Mouse (Mus musculus) midbrain, embryonic 12.5 days (tissue): ENCODE measurements at regions not wholly inside any gene's neighbourhood (a gene's known extent, or its start where the extent isn't known, plus 50 kb on each side); places are given as distances from the start of the nearest gene placed in this dataset.

ENCODE experiments used
- ATAC-seq: fragments of 200-750 bp; cut with Nextera tagmentation; 2 replicates; pipeline ENCODE4 v1.8.0; 2017; ENCODE audit warnings: low read depth, moderate TSS enrichment, moderate library complexity; ENCODE audit not compliant: low FRiP score
- H3K27ac ChIP-seq: fragments of 300-500 bp; sonication (generic); replicated peaks from 2 replicates; pipeline ENCODE4 v1.5.1; 2016; ENCODE audit warnings: mild to moderate bottlenecking
- H3K27me3 ChIP-seq: fragments of 300-500 bp; sonication (generic); 2 replicates; pipeline ENCODE4 v1.6.1; 2016; ENCODE audit warnings: mild to moderate bottlenecking
- H3K36me3 ChIP-seq: fragments of 300-500 bp; sonication (generic); 2 replicates; pipeline ENCODE4 v1.6.1; 2016
- H3K4me1 ChIP-seq: fragments of 300-500 bp; sonication (generic); 2 replicates; pipeline ENCODE4 v1.6.1; 2016
- H3K4me2 ChIP-seq: fragments of 300-500 bp; sonication (generic); replicated peaks from 2 replicates; pipeline ENCODE4 v1.6.1; 2016; ENCODE audit warnings: mild to moderate bottlenecking, moderate library complexity
- H3K4me3 ChIP-seq: fragments of 300-500 bp; sonication (generic); 2 replicates; pipeline ENCODE4 v1.5.1; 2016; ENCODE audit warnings: mild to moderate bottlenecking
- H3K9ac ChIP-seq: fragments of 300-500 bp; sonication (generic); replicated peaks from 2 replicates; pipeline ENCODE4 v1.6.1; 2016; ENCODE audit warnings: mild to moderate bottlenecking, moderate library complexity
- H3K9me3 ChIP-seq: fragments of 300-500 bp; sonication (generic); 2 replicates; pipeline ENCODE4 v1.6.1; 2016; ENCODE audit warnings: mild to moderate bottlenecking
- WGBS: fragments of 180-500 bp; shearing (Covaris S2); methylation state at CpG from one replicate; pipeline ENCODE4 v1.1.7; 2016; 5-methylcytosine and 5-hydroxymethylcytosine counted together

- H3K27ac ChIP-seq, result no peak overlapping the region
- H3K4me3 ChIP-seq, result no peak overlapping the region
- H3K4me1 ChIP-seq, result peaks cover 12% of the 10 kb centered on the region
- no peak overlapping the region for H3K4me2 ChIP-seq
- no peaks in the 10 kb centered on the region for H3K9me3 ChIP-seq
- 64% methylated on average over 6 of the region's 6 CpGs for WGBS
- no peak overlapping the region for H3K9ac ChIP-seq
- H3K27me3 ChIP-seq, result peaks cover 18% of the 10 kb centered on the region
- no peak for ATAC-seq
- H3K36me3 ChIP-seq, result no peaks in the 10 kb centered on the region
Measured at GRCm38 (mm10) chr9:60999001-60999529, 204.7 kb downstream of the Uaca start.

GRCm38 (mm10) chr9:61000232-61000631, 205.9 kb downstream of the Uaca start:
- H3K4me2 ChIP-seq, result no peak overlapping the region
- no peaks in the 10 kb centered on the region for H3K9me3 ChIP-seq
- H3K36me3 ChIP-seq, result no peaks in the 10 kb centered on the region
- ATAC-seq, result no peak
- H3K27me3 ChIP-seq, result peaks cover 18% of the 10 kb centered on the region
- H3K4me3 ChIP-seq, result no peak overlapping the region
- H3K9ac ChIP-seq, result no peak overlapping the region
- no peak overlapping the region for H3K27ac ChIP-seq
- peaks cover 12% of the 10 kb centered on the region for H3K4me1 ChIP-seq
- 82% methylated on average over 11 of the region's 11 CpGs for WGBS

- 87% methylated on average over 5 of the region's 5 CpGs for WGBS
- Histone ChIP-seq H3K27ac (no peak overlapping the region), H3K36me3 (no peaks in the 10 kb centered on the region), H3K4me2 (no peak overlapping the region), H3K9ac (no peak overlapping the region), H3K4me3 (no peak overlapping the region), H3K27me3 (peaks cover 18% of the 10 kb centered on the region), H3K9me3 (no peaks in the 10 kb centered on the region), H3K4me1 (peaks cover 12% of the 10 kb centered on the region)
- ATAC-seq, result no peak
Measured at GRCm38 (mm10) chr9:61002572-61002971, 208.2 kb downstream of the Uaca start.

- H3K27ac ChIP-seq, result no peak overlapping the region
- H3K27me3 ChIP-seq, result peaks cover 4% of the 10 kb centered on the region; the same call in 1 of the 2 replicates
- no peak for ATAC-seq
- no peak overlapping the region for H3K9ac ChIP-seq
- 81% methylated on average over 1 of the region's 1 CpGs for WGBS
- H3K4me2 ChIP-seq, result no peak overlapping the region
- no peaks in the 10 kb centered on the region for H3K36me3 ChIP-seq
- no peak overlapping the region for H3K4me3 ChIP-seq
- H3K4me1 ChIP-seq, result no peaks in the 10 kb centered on the region
- H3K9me3 ChIP-seq, result 0 out of 2 replicates have a peak, but pooled peaks cover 5% of the 10 kb centered on the region
Measured at GRCm38 (mm10) chr9:61008446-61008845, 214.1 kb downstream of the Uaca start.

- Histone ChIP-seq H3K27me3 (peaks cover 27% of the 10 kb centered on the region), H3K4me1 (peaks cover 11% of the 10 kb centered on the region)
- no peak for ATAC-seq
Measured at GRCm38 (mm10) chr9:61011066-61011465, 216.7 kb downstream of the Uaca start.

GRCm38 (mm10) chr9:61012771-61013540, 218.6 kb downstream of the Uaca start:
- H3K9ac ChIP-seq, result no peak overlapping the region
- H3K27ac ChIP-seq, result no peak overlapping the region
- peaks cover 19% of the 10 kb centered on the region for H3K4me1 ChIP-seq
- peaks cover 33% of the 10 kb centered on the region for H3K27me3 ChIP-seq
- H3K4me3 ChIP-seq, result no peak overlapping the region
- 70% methylated on average over 19 of the region's 19 CpGs for WGBS
- no peak for ATAC-seq
- H3K36me3 ChIP-seq, result no peaks in the 10 kb centered on the region
- 0 out of 2 replicates have a peak, but pooled peaks cover 5% of the 10 kb centered on the region for H3K9me3 ChIP-seq
- no peak overlapping the region for H3K4me2 ChIP-seq

More at GRCm38 (mm10) chr9:61011066-61011465, 216.7 kb downstream of the Uaca start:
- Histone ChIP-seq H3K27ac (no peak overlapping the region), H3K9ac (no peak overlapping the region), H3K4me2 (no peak overlapping the region), H3K9me3 (0 out of 2 replicates have a peak, but pooled peaks cover 5% of the 10 kb centered on the region), H3K4me3 (no peak overlapping the region), H3K36me3 (no peaks in the 10 kb centered on the region)

GRCm38 (mm10) chr9:61014151-61014550, 219.8 kb downstream of the Uaca start:
- no peak overlapping the region for H3K27ac ChIP-seq
- H3K4me2 ChIP-seq, result no peak overlapping the region
- no peak overlapping the region for H3K9ac ChIP-seq
- 39% methylated on average over 8 of the region's 8 CpGs for WGBS
- peaks cover 19% of the 10 kb centered on the region for H3K4me1 ChIP-seq
- ATAC-seq, result no peak
- H3K36me3 ChIP-seq, result no peaks in the 10 kb centered on the region
- H3K4me3 ChIP-seq, result no peak overlapping the region
- H3K9me3 ChIP-seq, result 0 out of 2 replicates have a peak, but pooled peaks cover 5% of the 10 kb centered on the region
- peaks cover 45% of the 10 kb centered on the region for H3K27me3 ChIP-seq

GRCm38 (mm10) chr9:61015374-61015890, 221.1 kb downstream of the Uaca start:
- Histone ChIP-seq H3K4me2 (no peak overlapping the region), H3K27me3 (peaks cover 45% of the 10 kb centered on the region), H3K9ac (no peak overlapping the region), H3K27ac (no peak overlapping the region), H3K4me3 (no peak overlapping the region), H3K36me3 (no peaks in the 10 kb centered on the region), H3K4me1 (peaks cover 19% of the 10 kb centered on the region), H3K9me3 (0 out of 2 replicates have a peak, but pooled peaks cover 5% of the 10 kb centered on the region)
- ATAC-seq, result no peak
- WGBS, result 20% methylated on average over 15 of the region's 15 CpGs

- no peak overlapping the region for H3K9ac ChIP-seq
Measured at GRCm38 (mm10) chr9:61016673-61017072, 222.3 kb downstream of the Uaca start.

GRCm38 (mm10) chr9:61019938-61020337, 225.6 kb downstream of the Uaca start:
- peaks cover 30% of the 10 kb centered on the region for H3K27me3 ChIP-seq
- no peak overlapping the region for H3K4me3 ChIP-seq
- no peak overlapping the region for H3K4me2 ChIP-seq
- no peak overlapping the region for H3K27ac ChIP-seq
- H3K4me1 ChIP-seq, result peaks cover 18% of the 10 kb centered on the region
- no peak overlapping the region for H3K9ac ChIP-seq
- H3K9me3 ChIP-seq, result no peaks in the 10 kb centered on the region
- 66% methylated on average over 4 of the region's 4 CpGs for WGBS
- no peaks in the 10 kb centered on the region for H3K36me3 ChIP-seq
- no peak for ATAC-seq

More at GRCm38 (mm10) chr9:61016673-61017072, 222.3 kb downstream of the Uaca start:
- no peaks in the 10 kb centered on the region for H3K36me3 ChIP-seq
- no peak overlapping the region for H3K4me2 ChIP-seq
- no peak overlapping the region for H3K4me3 ChIP-seq
- H3K4me1 ChIP-seq, result peaks cover 19% of the 10 kb centered on the region
- 0 out of 2 replicates have a peak, but pooled peaks cover 5% of the 10 kb centered on the region for H3K9me3 ChIP-seq
- 51% methylated on average over 10 of the region's 10 CpGs for WGBS
- H3K27ac ChIP-seq, result no peak overlapping the region
- H3K27me3 ChIP-seq, result peaks cover 45% of the 10 kb centered on the region
- no peak for ATAC-seq

GRCm38 (mm10) chr9:61021810-61022209, 227.5 kb downstream of the Uaca start:
- peaks cover 4% of the 10 kb centered on the region; the same call in 1 of the 2 replicates for H3K4me1 ChIP-seq
- 89% methylated on average over 5 of the region's 5 CpGs for WGBS
- H3K9me3 ChIP-seq, result no peaks in the 10 kb centered on the region
- no peak overlapping the region for H3K4me3 ChIP-seq
- peaks cover 20% of the 10 kb centered on the region for H3K27me3 ChIP-seq
- H3K27ac ChIP-seq, result no peak overlapping the region
- no peak for ATAC-seq
- H3K4me2 ChIP-seq, result no peak overlapping the region
- no peak overlapping the region for H3K9ac ChIP-seq
- H3K36me3 ChIP-seq, result no peaks in the 10 kb centered on the region

GRCm38 (mm10) chr9:61022371-61023026, 228.2 kb downstream of the Uaca start:
- Histone ChIP-seq H3K4me2 (no peak overlapping the region), H3K4me1 (no peaks in the 10 kb centered on the region), H3K27ac (no peak overlapping the region), H3K27me3 (peaks cover 20% of the 10 kb centered on the region), H3K4me3 (no peak overlapping the region), H3K9ac (no peak overlapping the region), H3K9me3 (no peaks in the 10 kb centered on the region), H3K36me3 (no peaks in the 10 kb centered on the region)
- WGBS, result 85% methylated on average over 6 of the region's 6 CpGs
- no peak for ATAC-seq
